8 mouse cellular contexts compared by ENCODE assay signal in genomic region chr13:35773763-35774162, GRCm38 (mm10).
A peak's percentile ranks its signal among the peaks of the same experiment; 100 is the strongest.
DNase-seq lines count a peak whose midpoint lies in the region; ATAC-seq lines count a peak whose summit lies in the region.
"Had no signal": no experiment of that assay in that cellular context is flagged by ENCODE, and none has a peak within 500 bp of the region (broad histone marks: within the 10 kb centered on the region; RNA-seq: fewer than 3 reads in every experiment).

No protein-coding gene starts in this region.

- peak; percentile 33 to 35 for DNase-seq in heart, postnatal 36 days
- no peak for DNase-seq in heart, adult 11 months
- DNase-seq in thymus, postnatal 4 days, result peak; percentile 35
- no peak for DNase-seq in thymus, postnatal 10 days (ENCODE audit: low spot score in 2 of 2)
- peak; percentile 53 for DNase-seq in heart, postnatal 4 days
- no peak for DNase-seq in hindbrain, embryonic 11.5 days (ENCODE audit: low spot score)
- DNase-seq: gastrocnemius, postnatal 14 days had no signal

- no peaks in the 10 kb centered on the region for H3K9me3 ChIP-seq in midbrain, embryonic 16.5 days (replicated peaks; ENCODE audit: control insufficient read depth, low read length, poor library complexity, severe bottlenecking)
- H3K9me3 ChIP-seq in hindbrain, embryonic 11.5 days (ENCODE audit: control insufficient read depth, low read length), result no peaks in the 10 kb centered on the region

- no peak overlapping the region for H3K27ac ChIP-seq in midbrain, embryonic 16.5 days (ENCODE audit: low read length)
- H3K27ac ChIP-seq in hindbrain, embryonic 11.5 days (ENCODE audit: low read depth, low read length), result no peak overlapping the region

- H3K4me2 ChIP-seq in midbrain, embryonic 16.5 days (ENCODE audit: low read length), result no peak overlapping the region
- H3K4me2 ChIP-seq in hindbrain, embryonic 11.5 days (replicated peaks; ENCODE audit: low read depth, low read length), result no peak overlapping the region

- H3K36me3 ChIP-seq in midbrain, embryonic 16.5 days (ENCODE audit: control insufficient read depth, insufficient read depth, low read length), result no peaks in the 10 kb centered on the region
- H3K36me3 ChIP-seq in hindbrain, embryonic 11.5 days (ENCODE audit: control insufficient read depth, insufficient read depth, low read length), result no peaks in the 10 kb centered on the region

- 60% methylated on average over 7 of the region's 7 CpGs for WGBS in midbrain, embryonic 16.5 days
- WGBS in hindbrain, embryonic 11.5 days, result 55% methylated on average over 7 of the region's 7 CpGs

- no peaks in the 10 kb centered on the region for H3K4me1 ChIP-seq in midbrain, embryonic 16.5 days (ENCODE audit: control insufficient read depth, insufficient read depth, low read length)
- H3K4me1 ChIP-seq in hindbrain, embryonic 11.5 days (replicated peaks; ENCODE audit: control insufficient read depth, insufficient read depth, low read length), result no peaks in the 10 kb centered on the region

- H3K27me3 ChIP-seq in midbrain, embryonic 16.5 days (ENCODE audit: control insufficient read depth, insufficient read depth, low read depth, low read length), result no peaks in the 10 kb centered on the region
- H3K27me3 ChIP-seq in hindbrain, embryonic 11.5 days (ENCODE audit: control insufficient read depth, insufficient read depth, low read length), result no peaks in the 10 kb centered on the region

- H3K9ac ChIP-seq in midbrain, embryonic 16.5 days (ENCODE audit: low read depth, low read length), result no peak overlapping the region
- H3K9ac ChIP-seq in hindbrain, embryonic 11.5 days (ENCODE audit: low read depth, low read length), result no peak overlapping the region

- intact Hi-C loops in heart, postnatal 36 days (cut with DNase I), result loop anchor here (1.0 kb wide), 1 partner anchor 174 kb away; no protein-coding TSS in a partner anchor

- no peak overlapping the region for H3K4me3 ChIP-seq in midbrain, embryonic 16.5 days (ENCODE audit: low read depth, low read length)
- H3K4me3 ChIP-seq in hindbrain, embryonic 11.5 days (ENCODE audit: low read depth, low read length), result no peak overlapping the region

- no peak for ATAC-seq in midbrain, embryonic 16.5 days
- no peak for ATAC-seq in hindbrain, embryonic 11.5 days (ENCODE audit: low FRiP score)

Comparison
In these comparisons a context has a peak if more than half of its experiments do, and no peak if none do; other contexts are left out.
1. DNase-seq: peak in heart, postnatal 36 days (2 of 2), thymus, postnatal 4 days (single experiment) and heart, postnatal 4 days (single experiment); none in heart, adult 11 months (single experiment), thymus, postnatal 10 days (0 of 2) and hindbrain, embryonic 11.5 days (single experiment).